Mouse (Mus musculus): ENCODE data around the gene Tcf7l1.

- TF ChIP-seq CTCF (IDR thresholded peaks at IDR 0.05; ENCODE audit: low read depth) (no peak), EP300 (IDR thresholded peaks at IDR 0.05; ENCODE audit: low read depth) (no peak)
These were observed 117.9 kb downstream of the Tcf7l1 start for GRCm38 (mm10) chr6:72671129-72671528.
